8 mouse cellular contexts compared by ENCODE assay signal in genomic region chr2:156311441-156311840, GRCm38 (mm10). TPM values are rescaled to one million over a fixed set of nuclear protein-coding genes. Genes with fewer than 3 reads are reported as not detected.
DNase-seq lines count a peak whose midpoint lies in the region; ATAC-seq and TF ChIP-seq lines count a peak whose summit lies in the region.

No protein-coding gene starts in this region.

- peak overlapping the region; percentile 75 for H3K4me2 ChIP-seq in heart, embryonic 13.5 days
- H3K4me2 ChIP-seq in midbrain, embryonic 13.5 days (replicated peaks): peak overlapping the region; percentile 86

- TF ChIP-seq EP300 in ES-Bruce4 (IDR thresholded peaks at IDR 0.05; ENCODE audit: insufficient read depth, low read depth, low read length): no peak

- H3K9ac ChIP-seq in heart, embryonic 13.5 days: peak overlapping the region; percentile 91
- H3K9ac ChIP-seq in ES-Bruce4 (ENCODE audit: low read depth, poor library complexity, severe bottlenecking): peak overlapping the region; percentile 97
- peak overlapping the region; percentile 96 for H3K9ac ChIP-seq in midbrain, embryonic 13.5 days (replicated peaks)

- peaks cover 19% of the 10 kb centered on the region for H3K36me3 ChIP-seq in heart, embryonic 13.5 days
- peaks cover 2% of the 10 kb centered on the region for H3K36me3 ChIP-seq in ES-Bruce4 (ENCODE audit: control insufficient read depth, insufficient read depth, low read length, poor library complexity, severe bottlenecking)
- peaks cover 61% of the 10 kb centered on the region for H3K36me3 ChIP-seq in hindbrain, embryonic 10.5 days
- H3K36me3 ChIP-seq in midbrain, embryonic 13.5 days: peaks cover 12% of the 10 kb centered on the region; the same call in 1 of the 2 replicates

- H3K9me3 ChIP-seq in heart, embryonic 13.5 days: no peaks in the 10 kb centered on the region
- H3K9me3 ChIP-seq in ES-Bruce4 (replicated peaks; ENCODE audit: control insufficient read depth, insufficient read depth, low read length, poor library complexity, severe bottlenecking): peaks cover 7% of the 10 kb centered on the region; the same call in 1 of the 2 replicates
- H3K9me3 ChIP-seq in hindbrain, embryonic 10.5 days: no peaks in the 10 kb centered on the region
- H3K9me3 ChIP-seq in midbrain, embryonic 13.5 days: no peaks in the 10 kb centered on the region

- peaks cover 11% of the 10 kb centered on the region for H3K4me1 ChIP-seq in heart, embryonic 13.5 days
- H3K4me1 ChIP-seq in ES-Bruce4 (ENCODE audit: control insufficient read depth, insufficient read depth, low read length): peaks cover 2% of the 10 kb centered on the region
- peaks cover 25% of the 10 kb centered on the region for H3K4me1 ChIP-seq in hindbrain, embryonic 10.5 days (replicated peaks)
- peaks cover 17% of the 10 kb centered on the region for H3K4me1 ChIP-seq in midbrain, embryonic 13.5 days (replicated peaks)

- intact Hi-C loops in heart, postnatal 36 days (cut with DNase I): loop anchor here (2.0 kb wide), 1 partner anchor 81 kb away; no protein-coding TSS in a partner anchor

- WGBS in heart, embryonic 13.5 days: 18% methylated on average over 8 of the region's 8 CpGs
- 27% methylated on average over 8 of the region's 8 CpGs for WGBS in hindbrain, embryonic 10.5 days
- 24% methylated on average over 8 of the region's 8 CpGs for WGBS in midbrain, embryonic 13.5 days

- H3K27ac ChIP-seq in heart, embryonic 13.5 days (replicated peaks): peak overlapping the region; percentile 97
- H3K27ac ChIP-seq in ES-Bruce4 (ENCODE audit: insufficient read depth, low read length): peak overlapping the region; percentile 74; the same call in 1 of the 2 replicates
- H3K27ac ChIP-seq in hindbrain, embryonic 10.5 days: peak overlapping the region; percentile 98
- peak overlapping the region; percentile 98 for H3K27ac ChIP-seq in midbrain, embryonic 13.5 days

- no peak for ATAC-seq in heart, embryonic 13.5 days (ENCODE audit: extremely low read depth, insufficient number of reproducible peaks, low FRiP score, low TSS enrichment)
- 0 out of 2 replicates have a peak, but pooled peaks have one; percentile 4 for ATAC-seq in midbrain, embryonic 13.5 days
- no peak for ATAC-seq in monocyte, adult 5-6 weeks (replicated peaks; ENCODE audit: insufficient number of reproducible peaks, low FRiP score, low TSS enrichment, poor library complexity, severe bottlenecking)

- DNase-seq in heart, postnatal 36 days: no peak
- DNase-seq in hindbrain, embryonic 10.5 days (ENCODE audit: low spot score): no peak
- no peak for DNase-seq in gastrocnemius, postnatal 10 days
- no peak for DNase-seq in spleen, adult 18-20 months

- TF ChIP-seq CTCF in ES-Bruce4 (IDR thresholded peaks at IDR 0.05; ENCODE audit: low read depth, low read length): no peak

- H3K4me3 ChIP-seq in heart, embryonic 13.5 days: peak overlapping the region; percentile 77
- peak overlapping the region; percentile 76 for H3K4me3 ChIP-seq in ES-Bruce4 (ENCODE audit: low read depth, low read length)
- H3K4me3 ChIP-seq in hindbrain, embryonic 10.5 days: peak overlapping the region; percentile 85
- peak overlapping the region; percentile 92 for H3K4me3 ChIP-seq in midbrain, embryonic 13.5 days (replicated peaks)

- H3K27me3 ChIP-seq in heart, embryonic 13.5 days (replicated peaks): no peaks in the 10 kb centered on the region
- no peaks in the 10 kb centered on the region for H3K27me3 ChIP-seq in ES-Bruce4 (ENCODE audit: control insufficient read depth, insufficient read depth, low read length, poor library complexity, severe bottlenecking)
- H3K27me3 ChIP-seq in hindbrain, embryonic 10.5 days (ENCODE audit: insufficient read depth, poor library complexity, severe bottlenecking): no peaks in the 10 kb centered on the region
- H3K27me3 ChIP-seq in midbrain, embryonic 13.5 days: no peaks in the 10 kb centered on the region

- TF ChIP-seq POLR2A in ES-Bruce4 (IDR thresholded peaks at IDR 0.05; ENCODE audit: insufficient read depth, low read length): no peak

RNA-seq across cellular contexts. Expression of gene Cnbd2, which starts 0.7 kb away (rescaled TPM):
- 2.5 and 2.9 TPM in 2 replicates for polyA plus RNA-seq in heart, embryonic 13.5 days (2015; fragmentation: Nextera tagmentation; extraction: Ambion mirVana)
- total RNA-seq in heart, postnatal 36 days (2021): 1 to 10 TPM in 1 of 2 experiments, under 1 TPM in 1; 0.98 to 1.1 TPM
- 4.8 and 6.5 TPM in 2 replicates for polyA plus RNA-seq in ES-Bruce4 (2011; ENCODE audit: insufficient read depth, insufficient read length, low read depth, missing spikeins)
- 3.7 TPM in 2 replicates for polyA plus RNA-seq in hindbrain, embryonic 10.5 days (2016; fragmentation: Nextera tagmentation; extraction: Ambion mirVana)
- polyA plus RNA-seq in midbrain, embryonic 13.5 days (2015; fragmentation: Nextera tagmentation; extraction: Ambion mirVana): 5.9 and 6.3 TPM in 2 replicates
- 11.2 to 25.2 TPM (median 23.5 TPM) in 3 replicates for total RNA-seq in monocyte, adult 5-6 weeks (2017)
- total RNA-seq in gastrocnemius, postnatal 10 days (2021): 1 to 10 TPM; 1.5 to 1.7 TPM

RNA-seq across cellular contexts. Expression of gene Scand1, which starts 1.1 kb away (rescaled TPM):
- polyA plus RNA-seq in heart, embryonic 13.5 days (2015; fragmentation: Nextera tagmentation; extraction: Ambion mirVana): 47.0 and 53.3 TPM in 2 replicates
- total RNA-seq in heart, postnatal 36 days (2021): 10 to 100 TPM; 83.0 to 88.0 TPM
- polyA plus RNA-seq in ES-Bruce4 (2011; ENCODE audit: insufficient read depth, insufficient read length, low read depth, missing spikeins): 20.1 and 20.5 TPM in 2 replicates
- polyA plus RNA-seq in hindbrain, embryonic 10.5 days (2016; fragmentation: Nextera tagmentation; extraction: Ambion mirVana): 62.2 and 96.5 TPM in 2 replicates
- polyA plus RNA-seq in midbrain, embryonic 13.5 days (2015; fragmentation: Nextera tagmentation; extraction: Ambion mirVana): 82.2 and 99.1 TPM in 2 replicates
- 4.8 to 57.7 TPM (median 47.6 TPM) in 3 replicates for total RNA-seq in monocyte, adult 5-6 weeks (2017)
- 10 to 100 TPM; 65.9 to 66.4 TPM for total RNA-seq in gastrocnemius, postnatal 10 days (2021)
